Mouse (Mus musculus): ENCODE measurements around the gene Plekha3.

The Plekha3 gene

DNA sequence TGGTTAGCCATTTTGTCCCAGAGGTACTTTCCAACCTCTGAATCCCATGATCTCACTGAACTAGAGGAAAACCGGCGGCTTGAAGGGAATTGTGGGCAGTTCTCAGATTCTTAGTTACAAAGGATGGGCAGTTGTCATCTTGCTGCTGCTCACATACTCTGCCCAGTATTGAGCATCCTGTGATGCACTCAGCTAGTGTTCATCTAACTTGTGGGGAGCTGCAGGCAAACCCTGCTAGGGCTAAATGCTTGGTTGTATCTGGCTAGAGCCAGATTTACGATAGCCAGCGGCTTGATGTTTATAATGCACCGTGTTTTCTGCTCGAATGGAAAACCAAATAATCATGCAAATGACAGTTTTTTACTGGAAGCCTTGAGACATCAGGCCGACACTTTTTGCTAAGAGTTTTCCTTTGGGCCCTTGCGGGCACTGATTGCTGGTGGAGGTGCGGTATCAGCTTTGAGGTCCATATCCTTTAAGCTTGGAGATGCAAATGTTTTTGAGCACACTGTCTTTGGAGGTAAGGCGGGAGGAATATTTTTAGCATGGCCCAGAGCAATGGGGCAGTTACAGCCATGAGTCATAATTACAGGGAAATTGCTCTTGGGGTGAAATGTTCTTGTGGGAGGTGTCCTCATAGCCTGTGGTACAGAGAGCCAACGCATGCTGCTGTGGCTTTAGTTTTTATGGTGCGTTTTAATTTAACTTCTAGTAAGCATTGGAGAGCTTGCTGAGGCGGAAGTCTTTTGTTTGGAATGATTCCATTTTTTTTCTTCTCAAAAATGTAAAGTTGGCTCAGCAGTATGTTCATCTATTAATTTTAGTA, 1.5 kb downstream of the Plekha3 start:
- no peak for DNase-seq (ENCODE audit: low spot score)

DNA sequence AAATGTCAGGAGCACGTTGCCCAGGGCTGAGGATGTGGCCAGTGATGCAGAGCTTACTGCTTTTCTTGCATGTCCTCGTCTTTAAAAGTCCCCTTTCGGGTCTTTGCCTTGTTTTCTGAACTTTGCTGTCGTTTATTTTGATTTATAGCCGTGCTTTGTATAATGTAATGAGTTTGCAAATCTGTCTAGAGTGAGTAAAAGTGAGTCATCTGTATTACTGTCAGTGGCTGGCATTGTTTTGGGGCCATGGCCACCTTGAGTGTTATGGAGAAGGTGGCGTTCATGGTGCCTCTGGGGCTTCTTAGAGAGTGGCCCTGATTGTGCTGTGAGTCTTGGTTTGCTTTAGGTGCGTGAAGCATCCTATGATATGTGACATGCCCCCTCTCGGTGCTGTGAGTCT, 7.2 kb downstream of the Plekha3 start:
- DNase-seq (ENCODE audit: low spot score): no peak

DNA sequence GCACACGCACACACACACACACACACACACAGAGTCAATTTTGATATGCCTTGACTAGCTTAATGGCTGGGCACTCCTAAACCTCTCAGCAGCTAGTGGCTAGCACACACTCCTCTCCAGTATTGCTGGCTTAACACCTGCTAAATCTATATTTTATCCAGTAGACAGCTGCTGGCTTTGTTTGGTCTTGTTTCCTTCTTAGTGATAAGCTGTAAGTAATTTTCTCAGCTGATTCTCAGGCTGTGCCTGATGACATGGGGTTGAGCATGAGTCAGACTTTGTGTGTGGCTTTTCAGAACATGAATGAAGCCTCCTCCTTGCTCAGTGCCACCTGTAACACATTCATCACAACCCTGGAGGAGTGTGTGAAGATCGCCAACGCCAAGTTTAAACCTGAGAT, 11.9 kb downstream of the Plekha3 start:
- DNase-seq (ENCODE audit: low spot score): no peak

DNA sequence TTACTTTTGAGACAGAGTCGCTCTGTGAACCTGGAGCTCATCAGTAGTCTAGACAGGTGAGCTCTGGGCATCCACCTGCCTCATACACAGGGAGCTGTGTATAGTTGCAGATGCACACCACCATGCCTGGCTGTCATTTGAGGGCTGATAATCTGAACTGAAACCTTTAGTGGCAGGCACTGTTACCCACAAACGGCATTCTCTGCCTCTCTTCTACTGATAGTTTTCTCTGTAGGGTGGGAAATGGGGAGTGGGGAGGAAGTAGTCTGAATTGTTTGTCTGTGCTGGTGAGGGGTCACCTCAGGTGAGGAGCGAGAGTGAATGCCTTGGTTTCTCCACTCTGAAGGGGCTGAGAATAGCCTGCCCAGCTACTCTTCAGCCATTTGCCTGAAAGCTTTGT, 12.5 kb downstream of the Plekha3 start:
- no peak for DNase-seq (ENCODE audit: low spot score)

DNA sequence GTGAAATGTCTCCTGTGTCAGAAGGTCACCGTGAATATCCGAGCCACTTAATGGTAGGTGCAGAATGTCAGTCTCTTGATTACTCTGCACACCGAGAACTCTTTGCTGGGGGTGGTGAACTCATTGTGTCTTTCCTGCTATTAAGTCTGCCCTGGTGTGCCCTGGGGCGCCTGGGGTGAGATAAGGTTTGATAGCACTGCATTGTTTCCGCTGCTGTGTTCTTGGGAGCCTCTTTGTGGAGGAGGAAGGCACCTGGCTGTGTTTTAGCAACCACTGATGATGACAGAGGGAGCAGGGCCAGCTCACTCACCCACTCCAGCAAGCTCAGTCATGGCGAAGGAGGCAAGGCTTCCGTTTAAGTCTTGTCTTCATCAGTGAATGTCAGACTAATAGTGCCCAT, 13.1 kb downstream of the Plekha3 start:
- no peak for DNase-seq (ENCODE audit: low spot score)

DNA sequence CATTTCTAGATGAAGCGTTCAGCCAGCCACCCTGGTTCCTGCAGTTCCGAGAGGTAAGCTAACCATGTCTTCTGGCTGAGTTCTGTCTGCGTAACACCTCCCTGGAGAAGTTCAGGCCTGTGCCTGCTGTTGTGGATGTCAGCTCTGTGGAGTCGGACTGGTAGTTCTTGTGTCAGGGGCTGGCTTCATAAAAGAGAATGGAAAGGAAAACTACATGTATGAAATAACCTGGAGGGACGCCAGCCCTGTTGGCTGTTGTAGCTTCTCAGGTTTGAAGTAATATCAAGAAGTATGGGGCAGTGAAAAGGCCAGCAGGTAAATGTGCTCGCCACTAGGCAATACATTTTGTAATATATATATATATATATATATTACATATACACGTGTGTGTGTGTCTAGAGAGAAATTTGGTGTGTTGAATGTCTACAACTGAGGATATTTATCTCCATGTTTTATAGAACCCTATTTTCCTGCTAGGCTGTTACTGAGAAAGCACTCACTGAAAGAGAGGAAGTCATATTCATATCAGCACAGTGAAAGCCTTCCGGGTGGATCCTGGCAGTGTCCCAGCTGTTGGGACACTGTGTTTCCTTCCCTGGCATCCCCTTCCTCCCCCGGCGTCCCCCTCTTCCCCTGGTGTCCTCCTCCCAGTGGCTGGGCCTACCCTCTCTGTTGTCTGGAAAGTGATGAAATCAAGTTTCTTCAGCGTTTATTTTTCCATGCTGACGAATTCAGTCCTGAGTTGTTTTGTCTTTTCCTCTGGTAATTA, 15.5 kb downstream of the Plekha3 start:
- DNase-seq (ENCODE audit: low spot score): no peak

DNA sequence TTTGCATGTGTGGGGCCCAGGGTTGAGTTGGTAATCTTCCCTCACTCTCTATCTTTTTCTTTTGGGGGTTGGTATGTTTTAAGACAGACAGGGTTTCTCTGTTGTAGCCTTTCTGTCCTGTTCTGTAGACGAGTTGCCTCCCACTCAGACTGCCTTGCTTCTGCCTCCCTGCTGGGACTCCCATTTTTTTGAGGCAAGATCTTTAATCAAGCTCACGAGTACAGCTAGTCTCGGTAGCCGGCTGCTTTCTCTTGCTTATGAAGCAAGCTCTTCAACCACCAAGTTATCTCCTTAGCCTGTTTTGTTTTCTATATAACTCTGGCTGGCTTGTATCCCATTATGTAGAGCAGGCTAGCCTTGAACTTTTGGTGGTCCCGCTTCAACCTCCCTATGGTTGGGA, 18.7 kb downstream of the Plekha3 start:
- DNase-seq (ENCODE audit: low spot score): no peak

DNA sequence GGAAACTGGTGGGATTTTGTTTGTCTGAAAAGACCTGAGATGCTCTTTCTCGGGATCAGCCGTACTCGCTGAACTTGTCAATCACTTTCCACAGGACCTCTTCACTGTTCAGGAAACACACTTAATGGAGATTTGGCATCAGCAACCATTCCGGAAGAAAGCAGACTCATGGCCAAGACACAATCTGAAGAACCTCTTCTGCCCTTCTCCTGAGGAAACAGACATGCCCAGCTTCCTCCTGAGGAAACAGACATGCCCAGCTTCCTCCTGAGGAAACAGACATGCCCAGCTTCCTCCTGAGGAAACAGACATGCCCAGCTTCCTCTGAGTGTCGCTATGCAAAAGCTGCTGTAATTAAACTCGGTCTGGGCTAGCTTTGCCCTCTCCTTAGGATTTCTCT, 20.2 kb downstream of the Plekha3 start:
- no peak for DNase-seq (ENCODE audit: low spot score)

DNA sequence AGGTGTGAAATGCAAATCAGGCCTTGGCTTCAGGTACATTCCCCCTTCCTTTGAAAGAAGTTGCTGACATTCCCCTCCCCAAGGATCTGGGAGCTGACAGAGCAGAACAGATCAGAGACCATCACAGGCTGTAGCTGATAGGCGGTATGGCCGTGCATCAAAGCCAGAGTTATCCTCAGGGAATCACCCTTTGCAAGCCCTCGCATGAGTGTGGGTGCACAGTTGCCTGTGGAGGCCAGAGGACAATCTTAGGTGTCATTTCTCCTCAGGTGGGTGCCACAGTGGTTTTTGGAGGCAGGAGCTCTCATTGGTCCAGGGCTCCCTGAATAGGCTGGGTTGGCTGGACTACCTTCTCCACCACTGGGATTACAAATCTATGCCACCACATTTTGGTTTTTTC, 27.1 kb downstream of the Plekha3 start:
- no peak for DNase-seq (ENCODE audit: low spot score)

DNA sequence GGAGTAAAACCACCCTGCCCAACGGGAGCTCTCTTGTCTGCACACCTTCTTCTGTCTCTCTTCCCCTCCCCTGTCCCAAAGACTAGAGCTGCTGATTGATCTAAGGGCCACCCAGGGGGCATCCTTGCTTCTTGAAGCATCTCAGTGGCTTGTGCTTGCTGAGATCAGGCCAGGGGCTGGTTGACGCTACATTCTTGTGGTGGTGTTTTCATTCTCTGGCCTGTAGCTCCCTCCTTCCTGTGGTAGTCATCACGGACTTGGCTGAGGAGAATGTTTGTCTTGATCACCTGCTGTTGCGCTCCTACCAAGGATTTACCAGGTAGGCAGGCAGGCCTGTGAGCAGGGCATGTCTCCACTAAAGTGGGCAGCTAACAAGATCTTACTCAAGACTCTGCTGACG, 27.7 kb downstream of the Plekha3 start:
- DNase-seq (ENCODE audit: low spot score): no peak

DNA sequence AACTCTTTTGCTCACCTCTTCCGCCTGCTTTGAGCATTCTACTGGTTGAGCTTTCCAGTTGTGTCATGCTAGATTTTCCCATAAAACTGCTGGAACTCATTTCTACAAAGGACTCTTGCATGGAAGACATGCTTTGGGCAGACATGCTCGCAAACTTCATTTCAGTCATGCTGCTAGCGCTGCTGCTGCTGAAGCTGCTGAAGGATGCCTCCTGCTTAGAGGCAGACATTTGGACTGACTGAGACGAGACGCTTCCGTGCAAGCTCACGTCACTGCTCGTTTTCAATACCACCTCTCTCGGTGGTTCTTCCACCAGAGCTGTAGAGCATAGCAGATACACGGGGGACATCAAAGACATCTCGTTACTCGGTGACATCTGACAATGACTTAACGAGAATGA, 30.6 kb downstream of the Plekha3 start:
- no peak for DNase-seq (ENCODE audit: low spot score)

DNA sequence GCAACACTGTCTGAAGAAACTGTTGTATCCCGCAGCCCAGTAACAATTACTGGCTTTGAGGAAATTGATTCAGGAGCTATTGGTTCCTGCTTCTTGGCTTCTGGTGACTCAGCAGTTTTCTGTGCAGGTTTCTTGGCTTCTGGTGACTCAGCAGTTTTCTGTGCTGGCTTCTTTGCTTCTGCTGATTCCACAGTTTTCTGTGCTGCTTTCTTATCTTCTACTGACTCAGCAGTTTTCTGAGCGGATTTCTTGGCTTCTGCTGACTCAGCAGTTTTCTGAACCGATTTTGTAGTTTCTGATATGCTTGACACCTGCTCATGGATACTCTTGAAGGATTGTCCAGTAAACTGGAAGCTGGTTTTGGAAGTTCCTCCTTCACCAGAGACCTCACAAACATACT, 33.4 kb downstream of the Plekha3 start:
- DNase-seq (ENCODE audit: low spot score): no peak

DNA sequence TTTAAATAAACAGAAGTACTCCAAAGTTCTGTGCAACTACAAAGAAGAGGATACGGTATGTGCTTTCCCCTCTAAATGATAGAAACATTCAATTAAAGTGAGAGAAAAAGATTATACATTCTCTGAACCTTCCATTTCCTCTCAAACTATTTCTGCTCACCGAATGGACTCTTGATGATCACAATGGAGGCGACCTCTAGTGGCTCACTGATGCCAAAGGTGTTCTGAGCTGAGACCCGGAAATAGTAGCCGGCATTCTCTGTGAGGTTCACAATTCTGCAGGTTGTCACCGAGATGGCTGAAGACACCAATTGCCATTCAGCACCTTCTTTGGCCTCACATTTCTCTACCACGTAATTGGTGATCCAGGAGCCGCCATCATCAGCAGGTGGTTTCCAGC, 39.9 kb downstream of the Plekha3 start:
- no peak for DNase-seq (ENCODE audit: low spot score)

DNA sequence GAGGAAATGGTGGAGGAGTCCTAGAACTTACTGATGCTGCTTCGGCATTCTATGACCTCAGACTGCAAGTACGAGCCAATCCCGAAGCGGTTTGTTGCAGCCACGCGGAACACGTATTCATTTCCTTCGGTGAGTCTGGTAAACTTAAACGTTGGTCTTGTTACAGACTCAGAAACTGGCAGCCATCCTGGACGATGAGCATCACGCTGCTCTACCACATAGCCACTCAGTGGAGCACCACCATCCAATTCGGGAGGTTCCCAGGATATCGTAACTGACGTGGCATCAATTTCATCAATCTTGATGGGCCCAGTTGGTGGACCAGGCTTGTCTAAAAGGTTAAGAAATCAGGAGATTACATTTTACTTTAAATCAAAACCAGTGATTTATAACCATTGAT, 44.6 kb downstream of the Plekha3 start:
- no peak for DNase-seq (ENCODE audit: low spot score)

Measured in layer of hippocampus, adult 9-10 months (tissue).